Mouse (Mus musculus): Measurements from ENCODE around the gene Gm20594.

The Gm20594 gene

DNA sequence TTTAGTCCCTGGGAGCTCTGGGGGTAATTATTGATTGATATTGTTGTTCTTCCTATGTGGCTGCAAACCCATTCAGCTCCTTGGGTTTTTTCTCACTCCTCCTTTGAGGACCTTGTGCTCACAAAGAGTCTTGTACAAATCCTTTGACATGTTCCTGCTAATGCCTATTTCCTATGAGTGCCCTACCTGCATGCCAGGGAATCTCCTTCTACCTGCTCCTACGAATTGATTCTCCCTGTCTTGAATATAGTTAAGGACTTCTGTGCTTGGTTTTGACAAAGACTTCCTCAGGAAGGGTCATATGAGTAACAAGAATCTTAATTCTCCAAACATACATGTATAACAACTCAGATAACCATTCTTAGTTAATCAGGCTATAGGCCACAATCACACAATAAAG, at the start of gene Gm20594:
Gm20594 (plus strand) TSS at position 301 of the 400 bp plus-strand sequence.
- no peak for DNase-seq

DNA sequence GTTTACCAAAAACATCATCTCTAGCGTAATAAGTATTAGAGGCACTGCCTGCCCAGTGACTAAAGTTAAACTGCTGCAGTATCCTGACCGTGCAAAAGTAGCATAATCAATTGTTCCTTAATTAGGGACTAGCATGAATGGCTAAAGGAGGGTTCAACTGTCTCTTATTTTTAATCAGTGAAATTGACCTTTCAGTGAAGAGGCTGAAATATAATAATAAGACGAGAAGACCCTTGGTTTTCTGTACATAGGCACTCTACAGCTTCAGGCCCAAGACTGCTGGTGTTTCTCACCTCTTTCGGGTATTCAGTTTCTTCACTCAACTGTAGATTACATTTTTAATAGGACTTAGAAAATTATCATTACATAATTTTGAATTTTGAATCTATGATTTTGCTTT, 398 bp downstream of the Gm20594 start:
- DNase-seq, result no peak

DNA sequence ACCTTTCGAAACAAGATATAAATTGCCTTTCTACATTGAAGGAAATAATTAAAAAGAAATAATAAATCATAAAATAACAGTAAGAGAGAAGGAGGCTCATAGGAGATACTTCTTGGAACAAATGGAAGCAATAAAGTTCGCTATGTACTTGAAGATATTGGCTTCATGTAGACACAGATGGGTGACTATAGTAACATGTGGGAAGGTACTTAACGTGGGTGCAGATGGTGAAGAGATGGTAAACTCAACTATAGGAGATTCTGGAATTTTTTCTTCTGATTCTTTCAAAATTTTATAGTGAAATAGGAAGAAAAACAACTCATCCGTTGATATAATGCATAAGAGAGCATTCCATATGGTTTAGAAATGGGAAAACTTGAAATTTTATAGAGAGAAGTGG, 16.1 kb downstream of the Gm20594 start:
- no peak for DNase-seq

DNA sequence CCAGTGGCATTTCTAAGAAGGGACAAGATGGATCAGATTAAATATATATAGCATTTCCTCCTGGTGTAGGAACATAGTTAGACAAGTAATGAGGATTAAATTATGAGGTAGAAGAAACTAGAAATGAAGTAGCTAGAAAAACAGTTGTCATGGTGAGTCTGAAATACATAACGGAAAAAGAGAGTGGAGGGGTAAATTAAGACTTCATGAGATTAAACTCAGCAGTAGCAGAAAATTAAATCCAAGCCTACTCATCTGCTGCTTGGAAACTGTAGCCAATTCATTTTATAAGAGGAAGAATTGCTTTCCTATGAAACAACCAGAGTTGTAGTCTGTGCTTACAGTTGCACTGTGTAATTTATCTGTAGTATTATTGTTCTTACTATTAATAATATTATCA, 29.1 kb downstream of the Gm20594 start:
- DNase-seq, result no peak
